Mouse (Mus musculus) MEL (cell line): ENCODE measurements at regions not wholly inside any gene's neighbourhood (a gene's known extent, or its start where the extent isn't known, plus 50 kb on each side); places are given as distances from the start of the nearest gene placed in this dataset.
"Not testable (repeated sequence)": the region's sequence is repeated elsewhere in the genome, so short reads cannot be mapped to it uniquely, and the experiment has no call there.

Experiments
- DNase-seq: peaks from one replicate; pipeline ENCODE4 v3.0.0; 2011; ENCODE audit warnings: low read depth, low spot score
- H3K27ac ChIP-seq: 2 replicates; pipeline ENCODE4 v1.5.1; 2012; ENCODE audit warnings: low read depth, mild to moderate bottlenecking, control low read depth, low read length, moderate library complexity; ENCODE audit not compliant: control insufficient read depth
- H3K27me3 ChIP-seq, 2 experiments: fragments of 150-350 bp in 1 of 2; sonication (generic) in 1 of 2; 2 replicates each; pipeline ENCODE4 v1.6.1; 2012; ENCODE audit warnings: low read length in 2 of 2, mild to moderate bottlenecking in 2 of 2, improper control_type of control experiment in 1 of 2, moderate library complexity in 1 of 2; ENCODE audit not compliant: insufficient read depth in 2 of 2, control insufficient read depth in 1 of 2
- H3K36me3 ChIP-seq, 2 experiments: 2 replicates each; pipeline ENCODE4 v1.6.1; 2012 to 2014; ENCODE audit warnings: low read length in 2 of 2, improper control_type of control experiment in 1 of 2, inconsistent platforms in 1 of 2, mild to moderate bottlenecking in 1 of 2; ENCODE audit not compliant: insufficient read depth in 2 of 2, control insufficient read depth in 1 of 2
- H3K4me1 ChIP-seq, 2 experiments: fragments of 150-350 bp in 1 of 2; sonication (generic) in 1 of 2; 2 replicates each; pipeline ENCODE4 v1.6.1; 2012; ENCODE audit warnings: low read length in 2 of 2, improper control_type of control experiment in 1 of 2, mild to moderate bottlenecking in 1 of 2; ENCODE audit not compliant: insufficient read depth in 2 of 2, control insufficient read depth in 1 of 2
- H3K4me3 ChIP-seq, 2 experiments: fragments of 150-350 bp in 1 of 2; sonication (generic) in 1 of 2; 2 replicates each; pipeline ENCODE4 v1.5.1; 2012; ENCODE audit warnings: low read depth in 2 of 2, low read length in 2 of 2, mild to moderate bottlenecking in 2 of 2, moderate library complexity in 2 of 2, control low read depth in 1 of 2, improper control_type of control experiment in 1 of 2; ENCODE audit not compliant: control insufficient read depth in 1 of 2, insufficient read depth in 1 of 2
- H3K79me2 ChIP-seq: 2 replicates; pipeline ENCODE4 v1.6.1; 2012; ENCODE audit warnings: mild to moderate bottlenecking, low read length, moderate library complexity; ENCODE audit not compliant: control insufficient read depth, poor library complexity, insufficient read depth
- H3K9ac ChIP-seq: 2 replicates; pipeline ENCODE4 v1.6.1; 2012; ENCODE audit warnings: low read depth, mild to moderate bottlenecking, control low read depth, low read length, moderate library complexity; ENCODE audit not compliant: control insufficient read depth, poor library complexity, severe bottlenecking
- H3K9me3 ChIP-seq: fragments of 150-350 bp; sonication (generic); replicated peaks from 2 replicates; pipeline ENCODE4 v1.6.1; 2012; ENCODE audit warnings: mild to moderate bottlenecking, low read length, improper control_type of control experiment, moderate library complexity; ENCODE audit not compliant: insufficient read depth
- CHD1 ChIP-seq: IDR thresholded peaks from 2 replicates; pipeline ENCODE4 v1.6.1; 2012; ENCODE audit warnings: low read depth, mild to moderate bottlenecking, inconsistent platforms, low read length, improper control_type of control experiment
- CHD2 ChIP-seq: IDR thresholded peaks from 2 replicates; pipeline ENCODE4 v1.6.1; 2011; ENCODE audit warnings: low read length, improper control_type of control experiment
- CTCF ChIP-seq, 3 experiments: IDR thresholded peaks in 2 of 3; conservative IDR thresholded peaks in 1 of 3; 2 replicates each; pipeline ENCODE4 v1.5.1; 2011 to 2012; ENCODE audit warnings: low read length in 3 of 3, low read depth in 2 of 3, mild to moderate bottlenecking in 2 of 3, improper control_type of control experiment in 1 of 3, inconsistent platforms in 1 of 3, mixed read lengths in 1 of 3, moderate library complexity in 1 of 3; ENCODE audit not compliant: control insufficient read depth in 1 of 3, insufficient read depth in 1 of 3, poor library complexity in 1 of 3, severe bottlenecking in 1 of 3
- GATA1 ChIP-seq: IDR thresholded peaks from 2 replicates; pipeline ENCODE4 v1.6.1; 2011; ENCODE audit warnings: low read depth, low read length, improper control_type of control experiment
- KAT2A ChIP-seq: conservative IDR thresholded peaks from 2 replicates; pipeline ENCODE4 v1.6.1; 2012; ENCODE audit warnings: low read depth, low read length, improper control_type of control experiment, inconsistent platforms
- MAFK ChIP-seq: IDR thresholded peaks from 2 replicates; pipeline ENCODE4 v1.6.1; 2011; ENCODE audit warnings: low read depth, mild to moderate bottlenecking, low read length, improper control_type of control experiment, borderline replicate concordance
- MAX ChIP-seq: IDR thresholded peaks from 2 replicates; pipeline ENCODE4 v1.6.1; 2011; ENCODE audit warnings: low read length, improper control_type of control experiment
- MEF2A ChIP-seq: IDR thresholded peaks from 2 replicates; pipeline ENCODE4 v1.6.1; 2014; ENCODE audit warnings: low read depth, mild to moderate bottlenecking, inconsistent platforms, low read length, improper control_type of control experiment; ENCODE audit not compliant: poor library complexity, insufficient replicate concordance, severe bottlenecking; ENCODE audit errors: extremely low read depth
- MYC ChIP-seq: IDR thresholded peaks from 2 replicates; pipeline ENCODE4 v1.6.1; 2011; ENCODE audit warnings: low read depth, mild to moderate bottlenecking, low read length, improper control_type of control experiment, moderate library complexity
- NRF1 ChIP-seq: IDR thresholded peaks from 2 replicates; pipeline ENCODE4 v1.6.1; 2014; ENCODE audit warnings: low read depth, mild to moderate bottlenecking, inconsistent platforms, low read length, improper control_type of control experiment, moderate library complexity; ENCODE audit not compliant: poor library complexity, insufficient read depth, severe bottlenecking
- RAD21 ChIP-seq: IDR thresholded peaks from 2 replicates; pipeline ENCODE4 v1.6.1; 2011; ENCODE audit warnings: mild to moderate bottlenecking, low read depth, low read length, improper control_type of control experiment
- RCOR1 ChIP-seq: IDR thresholded peaks from 2 replicates; pipeline ENCODE4 v1.6.1; 2012; ENCODE audit warnings: low read depth, mild to moderate bottlenecking, inconsistent platforms, low read length, improper control_type of control experiment
- TBP ChIP-seq: IDR thresholded peaks from 2 replicates; pipeline ENCODE4 v1.8.0; 2011; ENCODE audit warnings: low read depth, low read length, improper control_type of control experiment
- USF1 ChIP-seq: IDR thresholded peaks from 2 replicates; pipeline ENCODE4 v1.6.1; 2014; ENCODE audit warnings: low read depth, mild to moderate bottlenecking, inconsistent platforms, low read length, improper control_type of control experiment, moderate library complexity
- ZKSCAN1 ChIP-seq: IDR thresholded peaks from 2 replicates; pipeline ENCODE4 v1.6.1; 2012; ENCODE audit warnings: low read depth, mild to moderate bottlenecking, inconsistent platforms, low read length, improper control_type of control experiment, moderate library complexity

DNA sequence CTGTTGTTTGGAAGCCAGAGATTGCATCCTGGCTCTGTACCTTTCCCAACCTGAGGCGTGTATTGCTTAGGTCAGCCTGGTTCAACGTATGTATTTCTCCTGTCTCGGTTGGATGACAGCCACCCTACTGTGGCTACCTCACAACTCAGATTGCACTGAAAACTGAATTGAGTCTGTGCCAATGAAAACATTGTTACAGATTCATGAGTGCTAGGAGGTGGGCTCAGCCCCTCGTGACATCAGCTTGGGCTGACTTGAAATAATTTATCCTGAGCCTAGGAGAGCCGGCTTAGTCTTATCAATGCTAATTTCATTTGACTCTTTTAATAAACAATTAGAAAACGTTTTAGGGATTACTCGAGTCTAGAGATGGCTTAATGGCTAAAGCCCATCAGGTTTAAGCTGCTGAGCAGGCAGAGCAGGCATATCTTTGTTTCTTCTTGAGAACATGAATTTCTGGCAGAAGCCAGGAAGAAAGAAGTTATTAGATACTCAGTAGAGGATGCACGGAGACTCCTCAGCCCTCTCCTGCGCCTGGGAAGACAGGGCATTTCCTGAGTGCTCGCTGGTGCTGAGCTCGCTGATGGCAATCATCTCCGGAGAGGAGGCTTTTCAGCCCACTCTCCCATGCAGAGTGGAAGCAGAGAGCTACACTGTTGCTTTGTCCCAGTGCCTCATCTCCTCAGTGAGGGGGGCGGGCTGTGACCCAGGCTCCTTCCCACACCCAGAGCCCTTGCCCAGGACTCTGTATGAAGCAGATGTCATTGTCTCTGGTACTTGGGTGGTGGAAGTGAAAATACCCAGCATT lies 120.9 kb upstream of the Trpc7 start:
- Histone ChIP-seq H3K4me1 (no peaks in the 10 kb centered on the region), H3K27ac (no peak overlapping the region), H3K4me3 (no peak overlapping the region), H3K36me3 (no peaks in the 10 kb centered on the region), H3K27me3 (no peaks in the 10 kb centered on the region), H3K9ac (no peak overlapping the region), H3K79me2 (no peaks in the 10 kb centered on the region), H3K9me3 (no peaks in the 10 kb centered on the region)
- TF ChIP-seq MAX (no peak), RAD21 (no peak), CHD2 (no peak), TBP (no peak), USF1 (no peak), CHD1 (no peak), GATA1 (no peak), KAT2A (no peak), NRF1 (no peak), ZKSCAN1 (no peak), MYC (no peak), MEF2A (no peak), RCOR1 (no peak), MAFK (no peak), CTCF (IDR thresholded peaks at IDR 0.05 in 2 of 3, conservative IDR thresholded peaks at IDR 0.05 in 1 of 3; ENCODE audit: control insufficient read depth in 1 of 3, insufficient read depth in 1 of 3, low read depth in 2 of 3, low read length in 3 of 3, poor library complexity in 1 of 3, severe bottlenecking in 1 of 3) (no peak)
- no peak for DNase-seq

DNA sequence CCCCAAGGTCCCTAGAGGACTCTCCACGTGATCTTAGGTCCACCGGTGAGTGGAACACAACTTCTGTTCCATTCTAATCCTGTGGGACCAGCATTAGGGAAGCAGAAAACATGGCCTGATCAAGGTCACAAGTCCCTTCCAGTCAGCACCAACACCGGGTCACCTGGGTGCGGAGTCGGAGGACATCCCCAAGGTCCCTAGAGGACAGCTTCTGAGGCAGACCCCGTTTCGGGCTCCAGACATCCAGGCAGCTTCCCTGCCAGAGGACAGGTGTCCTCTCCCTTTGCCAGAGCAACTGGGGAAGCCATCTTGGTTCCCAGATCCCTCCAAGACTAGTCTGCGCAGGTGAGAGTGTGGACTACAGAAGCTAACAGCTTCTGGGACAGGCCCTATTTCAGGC lies 111.4 kb upstream of the Trpc7 start:
- DNase-seq, H3K9me3 ChIP-seq, H3K9ac ChIP-seq, H3K4me1 ChIP-seq, H3K4me3 ChIP-seq, H3K27ac ChIP-seq, H3K79me2 ChIP-seq, H3K27me3 ChIP-seq, H3K36me3 ChIP-seq: not testable (repeated sequence)
